Mouse (Mus musculus) kidney, embryonic 14.5 days (tissue): ENCODE data around the gene Arhgef5. TPM values are rescaled to one million over a fixed set of nuclear protein-coding genes. Genes with fewer than 3 reads are reported as not detected.
A peak's percentile ranks its signal among the peaks of the same experiment; 100 is the strongest.

Experiments used
- ATAC-seq: fragments of 200-750 bp; cut with Nextera tagmentation; 2 replicates; pipeline ENCODE4 v1.8.0; 2017; ENCODE audit warnings: moderate number of reproducible peaks, mild to moderate bottlenecking, moderate TSS enrichment, moderate library complexity; ENCODE audit not compliant: low FRiP score, low TSS enrichment
- H3K27ac ChIP-seq: fragments of 300-500 bp; sonication (generic); 2 replicates; pipeline ENCODE4 v1.5.1; 2014; ENCODE audit warnings: low read depth, mild to moderate bottlenecking, low read length, moderate library complexity, mixed read lengths
- H3K27me3 ChIP-seq: fragments of 300-500 bp; sonication (generic); 2 replicates; pipeline ENCODE4 v1.6.1; 2014; ENCODE audit warnings: mild to moderate bottlenecking, low read length; ENCODE audit not compliant: control insufficient read depth, insufficient read depth
- H3K36me3 ChIP-seq: fragments of 300-500 bp; sonication (generic); 2 replicates; pipeline ENCODE4 v1.6.1; 2014; ENCODE audit warnings: low read length, mixed read lengths; ENCODE audit not compliant: control insufficient read depth, insufficient read depth
- H3K4me1 ChIP-seq: fragments of 300-500 bp; sonication (generic); 2 replicates; pipeline ENCODE4 v1.6.1; 2014; ENCODE audit warnings: low read length, mixed read lengths; ENCODE audit not compliant: control insufficient read depth, insufficient read depth
- H3K4me2 ChIP-seq: fragments of 300-500 bp; sonication (generic); replicated peaks from 2 replicates; pipeline ENCODE4 v1.6.1; 2014; ENCODE audit warnings: low read depth, mild to moderate bottlenecking, low read length
- H3K4me3 ChIP-seq: fragments of 300-500 bp; sonication (generic); 2 replicates; pipeline ENCODE4 v1.5.1; 2014; ENCODE audit warnings: mild to moderate bottlenecking, low read length
- H3K9ac ChIP-seq: fragments of 300-500 bp; sonication (generic); 2 replicates; pipeline ENCODE4 v1.6.1; 2014; ENCODE audit warnings: low read depth, mild to moderate bottlenecking, low read length, moderate library complexity
- H3K9me3 ChIP-seq: fragments of 300-500 bp; sonication (generic); 2 replicates; pipeline ENCODE4 v1.6.1; 2016; ENCODE audit warnings: low read length; ENCODE audit not compliant: control insufficient read depth
- WGBS: fragments of 180-500 bp; shearing (Covaris S2); extraction: QIAGEN DNeasy Blood & Tissue Kit; methylation state at CpG from one replicate; pipeline ENCODE4 v1.1.7; 2014; 5-methylcytosine and 5-hydroxymethylcytosine counted together
- polyA plus RNA-seq: library from polyadenylated mRNA; unstranded; fragments of >200 nt; fragmentation: Nextera tagmentation; extraction: Ambion mirVana; gene quantifications from 2 replicates; pipeline ENCODE4 v1.2.1, GENCODE M21; 2014

Arhgef5 gene
- polyA plus RNA-seq, 1 experiment from 2014 or later, result 13.7 TPM

GRCm38 (mm10) chr6:43309454-43309853, 44.1 kb downstream of the Arhgef5 start, which contains the start of gene Nobox:
Gene Nobox, minus strand, starts transcription at chr6:43309554.
- Histone ChIP-seq H3K4me1 (no peaks in the 10 kb centered on the region; the same call in 1 of the 2 replicates), H3K9me3 (no peaks in the 10 kb centered on the region), H3K27ac (no peak within 1 kb of the TSS), H3K4me3 (no peak within 1 kb of the TSS), H3K27me3 (no peaks in the 10 kb centered on the region), H3K4me2 (no peak within 1 kb of the TSS), H3K36me3 (no peaks in the 10 kb centered on the region), H3K9ac (no peak within 1 kb of the TSS)
- ATAC-seq, result no peak
- 66% methylated on average over 16 of the region's 16 CpGs for WGBS

- ATAC-seq, result no peak
- H3K27me3 ChIP-seq, result no peaks in the 10 kb centered on the region
- no peak overlapping the region for H3K4me2 ChIP-seq
- no peak overlapping the region for H3K9ac ChIP-seq
- no peak overlapping the region for H3K27ac ChIP-seq
- H3K9me3 ChIP-seq, result no peaks in the 10 kb centered on the region
- no peak overlapping the region for H3K4me3 ChIP-seq
- WGBS, result 52% methylated on average over 6 of the region's 6 CpGs
- no peaks in the 10 kb centered on the region; the same call in 1 of the 2 replicates for H3K4me1 ChIP-seq
- H3K36me3 ChIP-seq, result no peaks in the 10 kb centered on the region
Observed at GRCm38 (mm10) chr6:43310071-43310470, 44.7 kb downstream of the Arhgef5 start.

- H3K36me3 ChIP-seq, result no peaks in the 10 kb centered on the region
- H3K4me1 ChIP-seq, result no peaks in the 10 kb centered on the region; the same call in 1 of the 2 replicates
- ATAC-seq, result 0 out of 2 replicates have a peak, but pooled peaks have one; percentile 11
- H3K9me3 ChIP-seq, result no peaks in the 10 kb centered on the region
- H3K4me3 ChIP-seq, result no peak overlapping the region
- H3K9ac ChIP-seq, result no peak overlapping the region
- H3K4me2 ChIP-seq, result no peak overlapping the region
- no peaks in the 10 kb centered on the region for H3K27me3 ChIP-seq
- peak overlapping the region; percentile 51; the same call in 1 of the 2 replicates for H3K27ac ChIP-seq
Observed at GRCm38 (mm10) chr6:43312546-43312945, 47.2 kb downstream of the Arhgef5 start.

- peak overlapping the region; percentile 51; the same call in 1 of the 2 replicates for H3K27ac ChIP-seq
- no peak overlapping the region for H3K4me3 ChIP-seq
- no peaks in the 10 kb centered on the region for H3K36me3 ChIP-seq
- no peaks in the 10 kb centered on the region for H3K27me3 ChIP-seq
- H3K4me2 ChIP-seq, result no peak overlapping the region
- no peaks in the 10 kb centered on the region; the same call in 1 of the 2 replicates for H3K4me1 ChIP-seq
- H3K9ac ChIP-seq, result no peak overlapping the region
- no peak; the same call in 1 of the 2 replicates for ATAC-seq
- 54% methylated on average over 8 of the region's 8 CpGs for WGBS
- no peaks in the 10 kb centered on the region for H3K9me3 ChIP-seq
Observed at GRCm38 (mm10) chr6:43312961-43313656, 47.7 kb downstream of the Arhgef5 start.

GRCm38 (mm10) chr6:43333479-43333878, 68.1 kb downstream of the Arhgef5 start:
- H3K4me2 ChIP-seq, result no peak overlapping the region
- H3K9me3 ChIP-seq, result no peaks in the 10 kb centered on the region
- H3K27me3 ChIP-seq, result no peaks in the 10 kb centered on the region
- no peak for ATAC-seq
- H3K4me1 ChIP-seq, result no peaks in the 10 kb centered on the region
- H3K27ac ChIP-seq, result no peak overlapping the region
- WGBS, result 78% methylated on average over 4 of the region's 4 CpGs
- no peak overlapping the region for H3K4me3 ChIP-seq
- no peaks in the 10 kb centered on the region for H3K36me3 ChIP-seq
- no peak overlapping the region for H3K9ac ChIP-seq

- no peak overlapping the region for H3K4me2 ChIP-seq
- H3K27ac ChIP-seq, result no peak overlapping the region
- no peaks in the 10 kb centered on the region for H3K4me1 ChIP-seq
- H3K36me3 ChIP-seq, result no peaks in the 10 kb centered on the region
- H3K4me3 ChIP-seq, result no peak overlapping the region
- H3K27me3 ChIP-seq, result no peaks in the 10 kb centered on the region
- 77% methylated on average over 3 of the region's 3 CpGs for WGBS
- no peaks in the 10 kb centered on the region for H3K9me3 ChIP-seq
- no peak overlapping the region for H3K9ac ChIP-seq
- ATAC-seq, result no peak
Observed at GRCm38 (mm10) chr6:43335619-43336234, 70.3 kb downstream of the Arhgef5 start.

GRCm38 (mm10) chr6:43337491-43337961, 72.1 kb downstream of the Arhgef5 start:
- Histone ChIP-seq H3K27ac (no peak overlapping the region), H3K9me3 (no peaks in the 10 kb centered on the region), H3K36me3 (no peaks in the 10 kb centered on the region), H3K4me1 (no peaks in the 10 kb centered on the region), H3K4me2 (no peak overlapping the region), H3K4me3 (no peak overlapping the region), H3K27me3 (no peaks in the 10 kb centered on the region), H3K9ac (no peak overlapping the region)
- WGBS, result 45% methylated on average over 10 of the region's 10 CpGs
- ATAC-seq, result peak; percentile 75

GRCm38 (mm10) chr6:43338804-43339203, 73.4 kb downstream of the Arhgef5 start:
- H3K36me3 ChIP-seq, result no peaks in the 10 kb centered on the region
- no peak for ATAC-seq
- no peaks in the 10 kb centered on the region for H3K4me1 ChIP-seq
- no peak overlapping the region for H3K9ac ChIP-seq
- no peaks in the 10 kb centered on the region for H3K9me3 ChIP-seq
- WGBS, result 56% methylated on average over 2 of the region's 2 CpGs
- H3K27ac ChIP-seq, result no peak overlapping the region
- no peak overlapping the region for H3K4me3 ChIP-seq
- no peak overlapping the region for H3K4me2 ChIP-seq
- no peaks in the 10 kb centered on the region for H3K27me3 ChIP-seq
